Mouse (Mus musculus) adrenal gland, postnatal 36 days (tissue): ENCODE measurements at regions not wholly inside any gene's neighbourhood (a gene's known extent, or its start where the extent isn't known, plus 50 kb on each side); places are given as distances from the start of the nearest gene placed in this dataset.
"Not testable (repeated sequence)": the region's sequence is repeated elsewhere in the genome, so short reads cannot be mapped to it uniquely, and the experiment has no call there.

Experiments used
- DNase-seq, 2 experiments: peaks; one replicate each; pipeline ENCODE4 v3.0.0; 2021; ENCODE audit warnings: mixed read lengths in 1 of 2

GRCm38 (mm10) chr12:5762306-5762927 is 386.9 kb upstream of the Klhl29 start:
- DNase-seq, result no peak

- no peak for DNase-seq
These were observed 384.0 kb upstream of the Klhl29 start for GRCm38 (mm10) chr12:5759485-5759884.

GRCm38 (mm10) chr12:5757766-5758165 is 382.3 kb upstream of the Klhl29 start:
- no peak for DNase-seq

GRCm38 (mm10) chr12:5757361-5757760 is 381.9 kb upstream of the Klhl29 start:
- DNase-seq, result no peak

GRCm38 (mm10) chr12:5753831-5754230 is 378.3 kb upstream of the Klhl29 start:
- peak in 1 of 2 experiments; percentile 13 for DNase-seq

GRCm38 (mm10) chr12:5744086-5744709 is 368.7 kb upstream of the Klhl29 start:
- DNase-seq, result no peak

- no peak for DNase-seq
These were observed 360.6 kb upstream of the Klhl29 start for GRCm38 (mm10) chr12:5736066-5736465.

GRCm38 (mm10) chr12:5734902-5735301 is 359.4 kb upstream of the Klhl29 start:
- no peak for DNase-seq

- no peak for DNase-seq
These were observed 347.6 kb upstream of the Klhl29 start for GRCm38 (mm10) chr12:5723113-5723512.

- peak; percentile 27 to 31 for DNase-seq
These were observed 342.0 kb upstream of the Klhl29 start for GRCm38 (mm10) chr12:5717527-5717926.

GRCm38 (mm10) chr12:5698778-5699454 is 323.4 kb upstream of the Klhl29 start:
- no peak for DNase-seq

GRCm38 (mm10) chr12:5682182-5682581 is 306.7 kb upstream of the Klhl29 start:
- DNase-seq, result no peak

GRCm38 (mm10) chr12:5678126-5678525 is 302.6 kb upstream of the Klhl29 start:
- DNase-seq, result not testable (repeated sequence)

GRCm38 (mm10) chr12:5668486-5668885 is 293.0 kb upstream of the Klhl29 start:
- no peak for DNase-seq

- DNase-seq, result no peak
These were observed 262.2 kb upstream of the Klhl29 start for GRCm38 (mm10) chr12:5637571-5638275.

GRCm38 (mm10) chr12:5633971-5634370 is 258.5 kb upstream of the Klhl29 start:
- no peak for DNase-seq

GRCm38 (mm10) chr12:5601084-5601654 is 225.7 kb upstream of the Klhl29 start:
- no peak for DNase-seq

GRCm38 (mm10) chr12:5599426-5599825 is 223.9 kb upstream of the Klhl29 start:
- DNase-seq, result no peak

- DNase-seq, result no peak
These were observed 223.5 kb upstream of the Klhl29 start for GRCm38 (mm10) chr12:5598961-5599360.

GRCm38 (mm10) chr12:5572831-5573230 is 197.3 kb upstream of the Klhl29 start:
- DNase-seq, result no peak

- no peak for DNase-seq
These were observed 193.5 kb upstream of the Klhl29 start for GRCm38 (mm10) chr12:5568941-5569340.

- DNase-seq, result no peak
These were observed 190.7 kb upstream of the Klhl29 start for GRCm38 (mm10) chr12:5566231-5566630.

GRCm38 (mm10) chr12:5552607-5553006 is 177.1 kb upstream of the Klhl29 start:
- no peak for DNase-seq
